Mouse (Mus musculus) effector memory CD4-positive, alpha-beta T cell, adult 7 months (primary cell): Measurements from ENCODE around the gene Gng8. TPM values are rescaled to one million over a fixed set of nuclear protein-coding genes. Genes with fewer than 3 reads are reported as not detected.

ENCODE experiments used
- polyA plus RNA-seq: library from polyadenylated mRNA; unstranded; fragments of 100-300 nt; shearing (Covaris generic); gene quantifications from one replicate; pipeline ENCODE4 v1.2.1, GENCODE M21; 2017

The Gng8 gene
- not detected for polyA plus RNA-seq

GRCm38 (mm10) chr7:16891641-16892351 is at the start of gene Gng8:
Gng8 (plus strand) TSS chr7:16891786.

GRCm38 (mm10) chr7:16842645-16843063 is 48.9 kb upstream of the Gng8 start, which contains the start of gene Prkd2:
Prkd2 (plus strand) TSS chr7:16842902.

GRCm38 (mm10) chr7:16875310-16875325 is 16.5 kb upstream of the Gng8 start, which contains the start of gene Dact3:
Dact3 (plus strand) TSS chr7:16875317.

GRCm38 (mm10) chr7:16906281-16906680 is 14.7 kb downstream of the Gng8 start, which contains the start of gene Ptgir:
Ptgir (plus strand) TSS chr7:16906490.

GRCm38 (mm10) chr7:16924037-16924834 is 32.6 kb downstream of the Gng8 start, which contains the start of gene Calm3:
Calm3 (minus strand) TSS chr7:16924114.

GRCm38 (mm10) chr7:16944061-16944807 is 52.6 kb downstream of the Gng8 start, which contains the start of gene Pnmal2:
Pnmal2 (plus strand) TSS chr7:16944682.

Other genes starting within 250 kb of the Gng8 start
- gene Ceacam15, start 216.1 kb upstream of the Gng8 start, polyA plus RNA-seq: not detected
- not detected for gene Ceacam9, start 169.9 kb upstream of the Gng8 start, polyA plus RNA-seq
- gene Ap2s1, start 153.4 kb upstream of the Gng8 start, polyA plus RNA-seq: 90.3 TPM
- gene Slc1a5, start 110.4 kb upstream of the Gng8 start, polyA plus RNA-seq: 321 TPM
- gene Strn4, start 75.9 kb upstream of the Gng8 start, polyA plus RNA-seq: 64.8 TPM
- gene Fkrp, start 75.1 kb upstream of the Gng8 start, polyA plus RNA-seq: 26.4 TPM
- 121 TPM for gene Prkd2, start 48.9 kb upstream of the Gng8 start, polyA plus RNA-seq
- gene Dact3, start 16.5 kb upstream of the Gng8 start, polyA plus RNA-seq: 0.41 TPM
- not detected for gene Ptgir, start 14.7 kb downstream of the Gng8 start, polyA plus RNA-seq
- gene Calm3, start 32.3 kb downstream of the Gng8 start, polyA plus RNA-seq: 77.0 TPM
- gene Pnmal2, start 52.9 kb downstream of the Gng8 start, polyA plus RNA-seq: 0.27 TPM
- gene Pnmal1, start 67.9 kb downstream of the Gng8 start, polyA plus RNA-seq: 0.24 TPM
- 1.4 TPM for gene Gm42372, start 91.3 kb downstream of the Gng8 start, polyA plus RNA-seq
- gene Ccdc8, start 100.9 kb downstream of the Gng8 start, polyA plus RNA-seq: 0.11 TPM
- gene Ppp5c, start 136.1 kb downstream of the Gng8 start, polyA plus RNA-seq: 69.3 TPM
- 0.43 TPM for gene Hif3a, start 170.6 kb downstream of the Gng8 start, polyA plus RNA-seq
- 0.91 TPM for gene Psg16, start 182.3 kb downstream of the Gng8 start, polyA plus RNA-seq